Mouse (Mus musculus) heart, embryonic 16.5 days (tissue): ENCODE measurements around the gene Arl2. TPM values are rescaled to one million over a fixed set of nuclear protein-coding genes. Genes with fewer than 3 reads are reported as not detected.
A peak's percentile ranks its signal among the peaks of the same experiment; 100 is the strongest.

Experiments
- ATAC-seq: fragments of 200-750 bp; cut with Nextera tagmentation; replicated peaks from 2 replicates; pipeline ENCODE4 v1.8.0; 2017; ENCODE audit warnings: moderate number of reproducible peaks; ENCODE audit not compliant: insufficient read depth, low FRiP score; ENCODE audit errors: extremely low read depth
- H3K27ac ChIP-seq: fragments of 300-500 bp; sonication (generic); 2 replicates; pipeline ENCODE4 v1.5.1; 2014; ENCODE audit warnings: mild to moderate bottlenecking, low read length, control low read depth, moderate library complexity
- H3K27me3 ChIP-seq: fragments of 300-500 bp; sonication (generic); 2 replicates; pipeline ENCODE4 v1.6.1; 2014; ENCODE audit warnings: low read length, mixed read lengths; ENCODE audit not compliant: control insufficient read depth, insufficient read depth
- H3K36me3 ChIP-seq: fragments of 300-500 bp; sonication (generic); 2 replicates; pipeline ENCODE4 v1.6.1; 2014; ENCODE audit not compliant: control insufficient read depth, insufficient read depth
- H3K4me1 ChIP-seq: fragments of 300-500 bp; sonication (generic); 2 replicates; pipeline ENCODE4 v1.6.1; 2014; ENCODE audit warnings: low read length, mixed read lengths; ENCODE audit not compliant: control insufficient read depth, insufficient read depth
- H3K4me2 ChIP-seq: fragments of 300-500 bp; sonication (generic); 2 replicates; pipeline ENCODE4 v1.6.1; 2014; ENCODE audit warnings: low read depth, mild to moderate bottlenecking, control low read depth, low read length
- H3K4me3 ChIP-seq: fragments of 300-500 bp; sonication (generic); 2 replicates; pipeline ENCODE4 v1.5.1; 2014; ENCODE audit warnings: mild to moderate bottlenecking, control low read depth, low read length
- H3K9ac ChIP-seq: fragments of 300-500 bp; sonication (generic); 2 replicates; pipeline ENCODE4 v1.6.1; 2014; ENCODE audit warnings: low read length, control low read depth
- H3K9me3 ChIP-seq: fragments of 300-500 bp; sonication (generic); replicated peaks from 2 replicates; pipeline ENCODE4 v1.6.1; 2016; ENCODE audit warnings: low read length; ENCODE audit not compliant: control insufficient read depth
- WGBS: fragments of 180-500 bp; shearing (Covaris S2); extraction: QIAGEN DNeasy Blood & Tissue Kit; methylation state at CpG from one replicate; pipeline ENCODE4 v1.1.7; 2014; 5-methylcytosine and 5-hydroxymethylcytosine counted together
- polyA plus RNA-seq: library from polyadenylated mRNA; unstranded; fragments of >200 nt; fragmentation: Nextera tagmentation; extraction: Ambion mirVana; gene quantifications from 2 replicates; pipeline ENCODE4 v1.2.1, GENCODE M21; 2015

Arl2 gene
- polyA plus RNA-seq, 1 experiment from 2014 or later, result 77.2 TPM

DNA sequence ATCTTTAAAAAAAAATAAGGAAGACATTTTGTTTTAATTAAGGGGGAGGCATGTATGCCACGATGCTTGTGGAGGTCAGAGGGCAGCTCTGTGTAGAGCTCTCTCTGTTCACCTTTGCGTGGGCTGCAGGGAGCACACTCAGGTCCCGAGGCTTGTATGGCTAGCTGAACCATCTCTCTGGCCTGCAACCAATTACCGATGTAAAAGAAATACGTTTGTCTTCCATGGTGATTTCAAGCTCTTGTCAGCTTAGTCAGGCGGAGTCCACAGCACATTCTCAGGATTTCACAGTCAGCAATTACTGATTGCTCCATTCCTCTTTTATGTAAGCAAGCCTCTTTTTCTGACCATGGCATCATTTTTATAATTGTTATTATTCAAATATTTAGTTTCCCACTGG lies 40.2 kb downstream of the Arl2 start:
- H3K27ac ChIP-seq, result no peak overlapping the region
- no peak overlapping the region for H3K4me3 ChIP-seq
- no peak overlapping the region for H3K4me2 ChIP-seq
- no peak for ATAC-seq
- H3K36me3 ChIP-seq, result no peaks in the 10 kb centered on the region
- H3K9me3 ChIP-seq, result no peaks in the 10 kb centered on the region
- H3K27me3 ChIP-seq, result no peaks in the 10 kb centered on the region
- H3K9ac ChIP-seq, result no peak overlapping the region
- H3K4me1 ChIP-seq, result no peaks in the 10 kb centered on the region
- 76% methylated on average over 6 of the region's 6 CpGs for WGBS

- no peaks in the 10 kb centered on the region for H3K36me3 ChIP-seq
- 78% methylated on average over 3 of the region's 3 CpGs for WGBS
- no peak overlapping the region for H3K27ac ChIP-seq
- no peaks in the 10 kb centered on the region for H3K9me3 ChIP-seq
- no peaks in the 10 kb centered on the region for H3K27me3 ChIP-seq
- no peak overlapping the region for H3K9ac ChIP-seq
- no peak overlapping the region for H3K4me2 ChIP-seq
- no peaks in the 10 kb centered on the region for H3K4me1 ChIP-seq
- H3K4me3 ChIP-seq, result no peak overlapping the region
- no peak for ATAC-seq
Measured at GRCm38 (mm10) chr19:6097847-6098246, 43.5 kb downstream of the Arl2 start.

GRCm38 (mm10) chr19:6094119-6094518 lies 47.2 kb downstream of the Arl2 start, which contains the start of gene AC131692.1:
Gene AC131692.1, plus strand, starts transcription at chr19:6094419.
- Histone ChIP-seq H3K4me2 (no peak within 1 kb of the TSS), H3K27ac (no peak within 1 kb of the TSS), H3K4me1 (no peaks in the 10 kb centered on the region), H3K27me3 (no peaks in the 10 kb centered on the region), H3K36me3 (peaks cover 10% of the 10 kb centered on the region), H3K9ac (no peak within 1 kb of the TSS), H3K9me3 (no peaks in the 10 kb centered on the region), H3K4me3 (no peak within 1 kb of the TSS)
- 86% methylated on average over 7 of the region's 7 CpGs for WGBS
- ATAC-seq, result no peak

GRCm38 (mm10) chr19:6088841-6089240 lies 52.5 kb downstream of the Arl2 start:
- peaks cover 14% of the 10 kb centered on the region for H3K36me3 ChIP-seq
- H3K4me1 ChIP-seq, result peaks cover 11% of the 10 kb centered on the region
- no peak for ATAC-seq

GRCm38 (mm10) chr19:6085417-6085879 lies 55.9 kb downstream of the Arl2 start:
- peak overlapping the region; percentile 78 for H3K9ac ChIP-seq
- H3K4me3 ChIP-seq, result peak overlapping the region; percentile 85
- ATAC-seq, result peak; percentile 57
- WGBS, result 0% methylated on average over 17 of the region's 17 CpGs
- H3K9me3 ChIP-seq, result no peaks in the 10 kb centered on the region
- H3K36me3 ChIP-seq, result peaks cover 17% of the 10 kb centered on the region
- peak overlapping the region; percentile 52 for H3K27ac ChIP-seq
- H3K4me1 ChIP-seq, result peaks cover 14% of the 10 kb centered on the region
- no peaks in the 10 kb centered on the region for H3K27me3 ChIP-seq
- H3K4me2 ChIP-seq, result peak overlapping the region; percentile 91

More at GRCm38 (mm10) chr19:6088841-6089240, 52.5 kb downstream of the Arl2 start:
- Histone ChIP-seq H3K9me3 (no peaks in the 10 kb centered on the region), H3K4me3 (no peak overlapping the region), H3K4me2 (no peak overlapping the region), H3K27ac (no peak overlapping the region), H3K27me3 (no peaks in the 10 kb centered on the region), H3K9ac (no peak overlapping the region)
- WGBS, result 93% methylated on average over 13 of the region's 13 CpGs

- Histone ChIP-seq H3K4me3 (peak within 1 kb of the TSS; percentile 85), H3K27ac (peak within 1 kb of the TSS; percentile 52), H3K27me3 (no peaks in the 10 kb centered on the region), H3K4me2 (peak within 1 kb of the TSS; percentile 91), H3K4me1 (peaks cover 14% of the 10 kb centered on the region), H3K9ac (peak within 1 kb of the TSS; percentile 80), H3K36me3 (peaks cover 17% of the 10 kb centered on the region), H3K9me3 (no peaks in the 10 kb centered on the region)
- peak; percentile 89 for ATAC-seq
- under 1% methylated on average over 58 of the region's 58 CpGs for WGBS
Measured at GRCm38 (mm10) chr19:6084478-6085248, 56.7 kb downstream of the Arl2 start, which contains the start of the genes Zfpl1 and Cdca5. Gene Zfpl1, minus strand, starts transcription at chr19:6084956. Gene Cdca5, plus strand, starts transcription at chr19:6084983.

Other genes with a start within 250 kb of the Arl2 start
- gene Tigd3, start 247.4 kb downstream of the Arl2 start, polyA plus RNA-seq, result 1.5 and 1.6 TPM in 2 replicates
- 97.5 and 103 TPM in 2 replicates for gene Dpf2, start 228.5 kb downstream of the Arl2 start, polyA plus RNA-seq
- 12.4 and 12.6 TPM in 2 replicates for gene Cdc42ep2, start 216.7 kb downstream of the Arl2 start, polyA plus RNA-seq
- gene Pola2, start 177.3 kb downstream of the Arl2 start, polyA plus RNA-seq, result 48.3 and 55.2 TPM in 2 replicates
- 0.07 TPM in 1 of 2 replicates, not detected in the other for gene Slc22a20, start 155.4 kb downstream of the Arl2 start, polyA plus RNA-seq
- gene Capn1, start 125.7 kb downstream of the Arl2 start, polyA plus RNA-seq, result 9.5 and 10.0 TPM in 2 replicates
- 15.8 and 18.6 TPM in 2 replicates for gene Syvn1, start 95.0 kb downstream of the Arl2 start, polyA plus RNA-seq
- gene Mrpl49, start 83.8 kb downstream of the Arl2 start, polyA plus RNA-seq, result 60.4 and 67.4 TPM in 2 replicates
- 354 and 453 TPM in 2 replicates for gene Fau, start 83.7 kb downstream of the Arl2 start, polyA plus RNA-seq
- 21.8 and 24.7 TPM in 2 replicates for gene Znhit2, start 80.4 kb downstream of the Arl2 start, polyA plus RNA-seq
- 6.6 and 8.7 TPM in 2 replicates for gene Tm7sf2, start 73.2 kb downstream of the Arl2 start, polyA plus RNA-seq
- gene Vps51, start 64.3 kb downstream of the Arl2 start, polyA plus RNA-seq, result 49.0 and 50.7 TPM in 2 replicates
- gene Tmem262, start 61.5 kb downstream of the Arl2 start, polyA plus RNA-seq, result not detected in 2 replicates
- 0.56 and 1.3 TPM in 2 replicates for gene Gm28374, start 59.3 kb downstream of the Arl2 start, polyA plus RNA-seq
- 46.1 and 48.1 TPM in 2 replicates for gene Zfpl1, start 56.6 kb downstream of the Arl2 start, polyA plus RNA-seq
- 26.9 and 28.1 TPM in 2 replicates for gene Cdca5, start 56.6 kb downstream of the Arl2 start, polyA plus RNA-seq
- gene AC131692.1, start 47.1 kb downstream of the Arl2 start, polyA plus RNA-seq, result 0.30 and 0.49 TPM in 2 replicates
- gene Naaladl1, start 35.8 kb downstream of the Arl2 start, polyA plus RNA-seq, result 0.27 and 3.9 TPM in 2 replicates
- 32.3 and 33.9 TPM in 2 replicates for gene Sac3d1, start 22.9 kb downstream of the Arl2 start, polyA plus RNA-seq
- gene Snx15, start 13.2 kb downstream of the Arl2 start, polyA plus RNA-seq, result 20.5 and 25.1 TPM in 2 replicates
- 0.11 TPM in 1 of 2 replicates, not detected in the other for gene Batf2, start 565 bp downstream of the Arl2 start, polyA plus RNA-seq
- not detected in 2 replicates for gene Majin, start 42.8 kb upstream of the Arl2 start, polyA plus RNA-seq
- gene Gpha2, start 84.8 kb upstream of the Arl2 start, polyA plus RNA-seq, result 0.25 TPM in 1 of 2 replicates, not detected in the other
- 22.6 and 23.4 TPM in 2 replicates for gene Ppp2r5b, start 94.3 kb upstream of the Arl2 start, polyA plus RNA-seq
- 8.0 and 8.9 TPM in 2 replicates for gene Atg2a, start 100.1 kb upstream of the Arl2 start, polyA plus RNA-seq
- gene Ehd1, start 135.2 kb upstream of the Arl2 start, polyA plus RNA-seq, result 63.7 and 73.2 TPM in 2 replicates
- 0.64 and 0.67 TPM in 2 replicates for gene Cdc42bpg, start 164.9 kb upstream of the Arl2 start, polyA plus RNA-seq
- 45.8 and 47.8 TPM in 2 replicates for gene Men1, start 193.4 kb upstream of the Arl2 start, polyA plus RNA-seq
- 17.2 and 18.5 TPM in 2 replicates for gene Map4k2, start 199.6 kb upstream of the Arl2 start, polyA plus RNA-seq
- 80.2 and 86.7 TPM in 2 replicates for gene Sf1, start 222.1 kb upstream of the Arl2 start, polyA plus RNA-seq
- gene Pygm, start 242.9 kb upstream of the Arl2 start, polyA plus RNA-seq, result 362 and 381 TPM in 2 replicates